Mouse (Mus musculus) kidney, adult 8-10 months (tissue): ENCODE results near the gene 9930021J03Rik.

Experiments used
- DNase-seq, 2 experiments: peaks; one replicate each; pipeline ENCODE4 v3.0.0; 2022

Gene 9930021J03Rik

DNA sequence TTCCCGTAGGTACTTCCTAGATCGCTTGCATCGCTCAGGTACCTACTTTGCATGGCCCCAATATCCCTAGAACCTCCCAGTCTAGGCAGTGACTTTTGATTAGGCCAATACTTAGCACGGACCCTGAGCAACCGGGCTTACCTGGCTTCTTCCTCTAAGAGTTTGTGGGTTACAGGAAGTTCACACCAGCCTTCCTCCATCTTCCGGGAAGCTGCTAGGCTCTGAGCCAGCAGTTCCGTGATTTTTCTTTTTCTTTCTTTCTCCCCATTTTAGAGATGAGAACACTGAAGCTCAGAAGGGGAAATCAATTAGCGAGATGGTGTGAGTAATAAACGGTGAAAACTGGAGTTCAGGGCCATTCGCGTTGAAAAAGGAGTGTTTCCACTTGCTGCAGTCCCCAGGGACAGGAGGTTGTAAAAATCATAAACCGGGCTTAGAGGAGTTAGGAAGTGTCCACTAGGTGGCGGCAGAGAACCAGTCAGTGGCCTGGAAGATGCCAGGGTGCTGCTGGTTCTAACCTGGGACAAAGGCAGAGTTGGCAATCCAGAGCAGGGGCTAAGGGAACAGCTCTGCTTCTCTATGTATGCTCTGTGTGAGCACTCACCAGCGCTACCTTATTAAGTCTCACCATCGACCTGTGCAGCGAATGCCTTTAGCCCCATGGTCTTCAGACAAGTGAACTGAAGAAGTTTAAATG, 121.8 kb downstream of the 9930021J03Rik start:
- peak; percentile 67 to 87 for DNase-seq

GRCm38 (mm10) chr19:29680182-29681152, 125.3 kb downstream of the 9930021J03Rik start:
- no peak for DNase-seq

GRCm38 (mm10) chr19:29678181-29678778, 127.5 kb downstream of the 9930021J03Rik start:
- DNase-seq: no peak

DNA sequence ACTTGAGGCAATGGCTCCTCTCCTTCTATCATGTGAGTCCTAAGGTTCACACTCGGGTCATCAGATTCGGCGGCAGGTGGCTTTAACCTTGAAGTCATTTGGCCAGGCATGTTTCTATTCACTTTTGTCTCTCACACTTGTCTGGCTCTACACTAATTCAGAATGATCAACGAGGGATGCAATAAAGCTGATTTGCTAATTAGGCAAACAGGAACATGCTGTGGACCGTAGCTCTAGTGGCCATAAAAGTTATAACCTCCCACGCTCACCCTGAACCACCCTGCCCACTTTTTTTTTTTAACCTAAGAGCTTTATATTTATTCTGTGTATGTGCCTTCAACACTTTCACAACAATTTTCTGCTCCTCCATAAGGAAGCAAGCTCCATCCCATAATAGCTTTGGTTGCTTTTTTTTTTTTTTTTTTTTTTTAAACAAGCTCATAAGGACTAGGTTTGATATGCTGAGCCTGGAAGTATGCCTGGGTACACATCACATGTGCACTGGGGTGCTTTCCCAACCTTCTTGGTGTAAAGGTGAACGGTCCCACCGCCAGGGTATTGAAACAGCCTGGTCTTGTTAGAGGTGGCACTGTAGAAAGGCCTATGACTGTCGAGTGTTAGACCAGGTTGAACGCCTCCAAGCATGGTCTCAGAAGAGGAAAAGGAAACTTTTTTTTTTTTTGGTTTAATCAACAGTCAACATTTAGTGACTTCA, 129.2 kb downstream of the 9930021J03Rik start:
- no peak for DNase-seq

DNA sequence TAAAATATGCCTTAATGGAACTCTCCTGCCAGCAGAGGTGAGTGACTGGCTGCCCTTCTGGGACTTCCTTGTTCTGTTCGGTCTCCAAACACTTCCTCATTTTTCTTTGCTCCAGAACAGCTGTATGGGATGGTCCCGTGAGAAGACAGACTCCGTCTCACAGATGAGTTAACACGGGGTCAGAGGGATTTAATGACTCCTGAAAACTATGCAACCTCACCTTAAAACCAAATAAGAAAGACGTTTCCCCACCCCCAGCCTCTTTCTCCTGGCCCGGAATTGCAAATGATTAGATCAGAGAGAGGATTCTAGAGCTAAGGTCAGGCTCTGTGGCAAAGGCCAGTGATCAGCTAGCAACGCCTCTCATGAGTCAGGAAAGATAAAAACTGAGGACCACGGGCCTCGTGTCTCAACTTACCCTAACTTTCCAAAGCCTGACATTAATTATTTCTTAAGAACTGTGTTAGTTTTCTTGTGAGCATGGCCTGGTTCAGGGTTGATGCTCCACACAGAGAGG, 130.2 kb downstream of the 9930021J03Rik start:
- DNase-seq: no peak

GRCm38 (mm10) chr19:29674946-29675345, 130.8 kb downstream of the 9930021J03Rik start:
- DNase-seq: no peak

GRCm38 (mm10) chr19:29672660-29673059, 133.1 kb downstream of the 9930021J03Rik start:
- no peak for DNase-seq

DNA sequence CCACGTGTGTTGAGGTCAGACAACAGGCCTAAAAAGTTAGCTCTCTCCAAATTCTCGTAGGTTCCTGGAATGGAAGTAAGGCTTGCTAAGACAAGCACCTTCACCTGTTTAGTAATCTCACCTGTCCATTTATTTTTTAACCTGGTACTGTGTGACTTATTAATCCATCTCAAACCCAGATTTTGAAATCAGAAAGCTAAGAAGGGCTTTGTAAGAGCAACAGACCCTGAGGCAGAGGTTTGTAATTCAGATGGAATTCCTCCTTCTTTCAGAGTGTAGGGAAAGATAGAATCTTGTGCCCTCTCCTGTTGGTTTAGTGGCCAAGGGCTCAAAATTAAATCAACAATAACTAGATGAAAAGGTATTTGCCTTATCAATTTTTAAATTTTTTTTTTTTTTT, 134.6 kb downstream of the 9930021J03Rik start:
- DNase-seq: no peak

DNA sequence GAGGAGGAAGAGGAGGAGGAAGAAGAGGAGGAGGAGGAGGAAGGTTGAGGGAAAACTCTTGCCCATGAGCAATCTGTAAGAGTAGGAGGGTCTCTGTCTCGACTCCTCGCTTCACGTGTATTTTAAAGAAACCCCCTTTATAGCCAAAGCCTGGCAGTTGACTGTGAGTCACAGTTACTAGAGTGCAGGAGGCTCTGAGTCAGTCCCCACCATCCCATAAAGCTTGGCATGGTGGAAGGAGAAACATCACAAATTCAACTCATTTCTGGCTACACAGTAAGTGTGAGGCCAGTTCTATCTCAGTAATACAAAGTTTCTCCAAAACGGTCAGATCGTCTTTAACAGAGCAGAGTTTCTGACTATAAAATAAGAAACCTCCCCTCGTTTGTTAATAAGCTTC, 135.5 kb downstream of the 9930021J03Rik start:
- DNase-seq: no peak

DNA sequence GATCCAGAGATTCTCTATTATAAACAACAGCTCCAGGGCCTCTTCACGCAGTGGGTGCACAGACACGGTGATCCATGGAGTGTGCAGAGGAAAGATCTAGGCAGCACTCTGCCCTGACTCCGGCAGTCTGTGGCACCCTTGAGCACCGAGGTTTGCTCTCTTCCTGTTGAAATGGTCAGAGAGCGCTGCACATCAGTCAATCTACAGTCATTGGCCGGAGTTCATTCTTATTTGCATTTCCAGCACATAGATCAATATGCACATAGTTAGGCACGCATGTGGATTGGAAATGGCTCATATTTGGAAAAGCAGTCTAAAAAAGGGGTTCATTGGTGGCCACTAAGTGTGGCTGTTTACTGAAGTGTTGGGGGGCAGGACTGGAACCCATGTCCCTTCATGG, 137.7 kb downstream of the 9930021J03Rik start:
- DNase-seq: no peak

DNA sequence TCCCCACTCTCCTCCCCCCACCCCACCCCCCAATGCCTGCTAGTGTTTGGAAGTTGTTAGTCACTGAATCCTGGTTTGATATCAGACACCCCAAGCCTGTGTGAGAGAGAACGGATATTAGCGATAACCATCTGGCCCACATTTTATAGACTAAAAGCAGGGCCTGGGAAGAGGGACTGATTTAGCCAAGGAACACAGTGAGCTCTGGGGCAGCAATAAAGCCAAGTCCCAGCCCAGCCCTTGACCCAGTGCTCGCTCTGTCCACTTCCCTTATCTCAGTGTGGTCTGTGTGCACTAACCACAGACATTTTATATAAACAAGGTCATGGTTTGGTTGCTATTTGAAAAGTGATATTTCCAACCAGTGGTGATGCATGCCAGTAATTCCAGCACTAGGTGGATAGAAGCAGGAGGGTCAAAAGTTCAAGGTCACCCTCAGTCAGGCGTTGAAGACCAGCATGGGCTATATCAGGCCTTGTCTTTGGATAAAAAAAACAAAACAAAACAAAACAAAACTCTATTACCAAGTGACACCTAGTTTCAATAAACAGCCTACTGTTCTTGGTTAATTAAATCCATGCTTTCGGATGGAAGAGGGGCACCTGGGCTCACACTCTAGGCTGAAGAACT, 138.7 kb downstream of the 9930021J03Rik start:
- peak; percentile 21 to 47 for DNase-seq

DNA sequence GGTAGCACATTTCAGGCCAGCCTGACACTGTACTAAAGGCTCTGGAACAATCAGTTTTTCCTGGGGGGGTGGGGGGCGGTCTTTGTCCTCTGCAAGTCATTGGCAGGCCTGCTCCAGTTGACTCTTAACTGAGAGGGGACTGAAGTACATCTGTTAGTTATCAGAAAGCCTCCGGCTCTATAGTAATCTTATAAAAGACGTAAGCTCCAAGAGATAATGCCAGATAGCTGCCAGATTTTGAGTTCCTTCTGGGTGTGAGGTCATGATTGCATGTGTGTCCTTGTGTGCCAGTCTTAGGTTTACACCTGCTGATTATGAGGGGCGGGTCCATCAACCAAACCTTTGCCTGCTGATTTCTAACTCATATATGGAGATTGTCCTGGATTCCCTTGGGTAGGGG, 139.6 kb downstream of the 9930021J03Rik start:
- no peak for DNase-seq

GRCm38 (mm10) chr19:29664934-29665333, 140.9 kb downstream of the 9930021J03Rik start:
- no peak for DNase-seq
